Mouse (Mus musculus): ENCODE measurements around the gene Rab31. TPM values are rescaled to one million over a fixed set of nuclear protein-coding genes. Genes with fewer than 3 reads are reported as not detected.

The Rab31 gene
- 59.8 and 61.2 TPM in 2 replicates for polyA plus RNA-seq (2015; fragmentation: Nextera tagmentation; extraction: Ambion mirVana)

DNA sequence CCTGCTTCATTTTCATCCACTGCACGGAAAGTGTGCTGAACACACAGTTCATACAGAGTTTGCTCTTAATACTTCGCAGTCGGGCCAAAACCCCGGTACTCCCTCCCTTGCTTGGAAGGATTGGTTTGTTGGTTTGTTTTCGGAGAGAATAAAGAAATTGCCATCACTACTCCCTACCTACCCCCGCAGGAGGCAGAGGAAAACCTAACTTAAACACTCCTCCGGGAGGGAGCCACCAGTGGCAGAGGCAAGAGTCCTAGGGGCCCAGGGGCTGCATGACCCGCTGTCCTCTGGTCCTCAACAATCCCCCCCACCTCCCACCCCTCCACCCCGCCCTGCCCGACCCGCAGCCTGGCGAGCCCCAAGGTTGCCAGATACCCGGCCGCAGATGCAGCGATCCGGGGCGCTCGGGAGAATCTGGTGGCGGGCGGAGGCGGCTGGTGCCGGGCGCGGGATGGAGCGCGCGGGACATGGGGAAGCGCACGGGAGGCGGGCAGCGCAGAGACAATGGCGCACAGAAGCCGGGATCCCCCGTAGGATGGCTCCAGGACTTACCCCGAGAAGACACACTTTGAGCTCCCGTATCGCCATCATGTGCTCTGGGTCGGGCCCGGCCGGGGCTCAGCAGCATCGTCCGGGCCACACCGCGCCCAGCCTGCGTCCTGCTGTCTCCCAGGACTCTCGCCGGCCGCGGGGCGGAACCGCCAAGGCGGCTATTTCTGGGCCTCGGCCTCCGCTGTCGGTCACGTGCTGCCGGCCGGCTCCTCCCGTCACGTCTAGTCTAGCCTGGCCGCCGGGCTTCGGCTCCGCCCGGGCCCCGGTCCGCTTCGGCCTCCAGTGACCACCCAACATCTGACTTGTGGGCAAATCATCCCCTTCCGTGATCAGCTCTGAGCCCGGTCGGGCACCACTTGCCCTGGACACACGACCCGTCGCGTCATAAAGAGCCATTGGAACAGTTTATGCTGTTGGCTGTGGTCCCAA is at the start of gene Rab31:
Gene Rab31, minus strand, starts transcription at position 802 of the 984 bp plus-strand sequence.
- H3K9me3 ChIP-seq: no peaks in the 10 kb centered on the region
- H3K27me3 ChIP-seq: no peaks in the 10 kb centered on the region
- peak within 1 kb of the TSS; percentile 36 for H3K27ac ChIP-seq
- H3K4me2 ChIP-seq: peak within 1 kb of the TSS; percentile 85
- H3K9ac ChIP-seq: peak within 1 kb of the TSS; percentile 87
- H3K36me3 ChIP-seq: no peaks in the 10 kb centered on the region
- H3K4me1 ChIP-seq: peaks cover 36% of the 10 kb centered on the region
- peak; percentile 74 for ATAC-seq (ENCODE audit: insufficient number of reproducible peaks, insufficient read depth, low FRiP score, low TSS enrichment, low read depth)
- under 1% methylated on average over 70 of the region's 75 CpGs for WGBS
- H3K4me3 ChIP-seq: peak within 1 kb of the TSS; percentile 79

DNA sequence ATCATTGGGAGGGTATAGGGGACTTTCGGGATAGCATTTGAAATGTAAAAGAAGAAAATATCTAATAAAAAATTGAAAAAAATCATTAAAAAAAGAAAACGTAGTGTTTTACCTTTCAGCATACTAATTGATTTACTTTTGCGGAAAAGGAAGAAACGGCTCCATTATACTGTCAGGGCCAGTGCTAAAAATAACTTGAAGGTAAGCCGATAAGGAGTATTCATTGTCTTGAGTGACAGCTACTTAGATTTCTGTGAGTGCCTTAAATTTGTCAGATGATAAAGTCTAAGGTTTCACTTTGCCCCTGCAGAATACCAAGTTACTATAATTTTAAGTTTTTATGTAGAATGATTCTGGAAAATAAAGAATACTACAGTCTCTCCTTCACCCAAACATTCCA is 47.6 kb upstream of the Rab31 start:
- Histone ChIP-seq H3K4me1 (no peaks in the 10 kb centered on the region), H3K27ac (0 out of 2 replicates have a peak overlapping the region, but pooled peaks have one; percentile 24), H3K9me3 (no peaks in the 10 kb centered on the region), H3K9ac (no peak overlapping the region), H3K4me2 (no peak overlapping the region), H3K36me3 (peaks cover 74% of the 10 kb centered on the region), H3K4me3 (no peak overlapping the region), H3K27me3 (no peaks in the 10 kb centered on the region)
- no peak for ATAC-seq (ENCODE audit: insufficient number of reproducible peaks, insufficient read depth, low FRiP score, low TSS enrichment, low read depth)
- 75% methylated on average over 5 of the region's 5 CpGs for WGBS

DNA sequence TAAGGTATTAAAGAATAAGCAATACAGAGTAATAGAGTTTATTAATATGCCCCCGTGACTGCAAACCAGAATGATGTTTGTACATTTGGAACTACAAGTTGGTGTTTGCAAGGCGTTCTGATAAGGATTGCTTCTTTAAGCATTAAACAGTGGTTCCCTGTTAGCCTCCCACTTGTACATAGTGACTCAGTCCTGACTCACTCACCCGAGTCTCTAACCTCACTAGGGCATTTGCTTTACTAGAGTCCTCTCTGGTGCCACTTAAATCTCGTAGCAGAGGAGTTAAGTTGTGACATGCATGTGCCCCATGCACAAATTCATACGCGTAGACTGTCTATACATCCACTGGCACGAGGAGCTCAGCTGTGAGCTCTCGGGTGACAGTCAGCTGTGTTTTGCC is 41.2 kb upstream of the Rab31 start:
- no peak overlapping the region for H3K4me3 ChIP-seq
- no peak overlapping the region for H3K4me2 ChIP-seq
- H3K9ac ChIP-seq: no peak overlapping the region
- H3K9me3 ChIP-seq: no peaks in the 10 kb centered on the region
- H3K27ac ChIP-seq: no peak overlapping the region
- ATAC-seq (ENCODE audit: insufficient number of reproducible peaks, insufficient read depth, low FRiP score, low TSS enrichment, low read depth): no peak
- WGBS: 91% methylated on average over 8 of the region's 8 CpGs
- no peaks in the 10 kb centered on the region for H3K27me3 ChIP-seq
- H3K4me1 ChIP-seq: no peaks in the 10 kb centered on the region
- peaks cover 73% of the 10 kb centered on the region for H3K36me3 ChIP-seq

GRCm38 (mm10) chr17:65811032-65811431 is 38.5 kb upstream of the Rab31 start:
- H3K9ac ChIP-seq: no peak overlapping the region
- H3K4me3 ChIP-seq: no peak overlapping the region
- no peaks in the 10 kb centered on the region for H3K9me3 ChIP-seq
- H3K4me1 ChIP-seq: 0 out of 2 replicates have a peak, but pooled peaks cover under 1% of the 10 kb centered on the region
- H3K4me2 ChIP-seq: no peak overlapping the region
- H3K27ac ChIP-seq: no peak overlapping the region
- H3K27me3 ChIP-seq: no peaks in the 10 kb centered on the region
- peaks cover 53% of the 10 kb centered on the region for H3K36me3 ChIP-seq
- no peak for ATAC-seq (ENCODE audit: insufficient number of reproducible peaks, insufficient read depth, low FRiP score, low TSS enrichment, low read depth)
- 52% methylated on average over 5 of the region's 5 CpGs for WGBS

- H3K27ac ChIP-seq: no peak overlapping the region
- H3K4me1 ChIP-seq: 0 out of 2 replicates have a peak, but pooled peaks cover 3% of the 10 kb centered on the region
- WGBS: 80% methylated on average over 2 of the region's 2 CpGs
- H3K27me3 ChIP-seq: no peaks in the 10 kb centered on the region
- no peak overlapping the region for H3K9ac ChIP-seq
- no peaks in the 10 kb centered on the region for H3K9me3 ChIP-seq
- H3K4me2 ChIP-seq: no peak overlapping the region
- H3K4me3 ChIP-seq: no peak overlapping the region
- peaks cover 36% of the 10 kb centered on the region for H3K36me3 ChIP-seq
- ATAC-seq (ENCODE audit: insufficient number of reproducible peaks, insufficient read depth, low FRiP score, low TSS enrichment, low read depth): no peak
Measured at GRCm38 (mm10) chr17:65806416-65806815, 33.9 kb upstream of the Rab31 start.

- ATAC-seq (ENCODE audit: insufficient number of reproducible peaks, insufficient read depth, low FRiP score, low TSS enrichment, low read depth): no peak
- Histone ChIP-seq H3K36me3 (peaks cover 32% of the 10 kb centered on the region), H3K4me3 (no peak overlapping the region), H3K9me3 (no peaks in the 10 kb centered on the region), H3K4me2 (no peak overlapping the region), H3K4me1 (0 out of 2 replicates have a peak, but pooled peaks cover 3% of the 10 kb centered on the region), H3K27ac (no peak overlapping the region), H3K27me3 (no peaks in the 10 kb centered on the region), H3K9ac (no peak overlapping the region)
- WGBS: 78% methylated on average over 4 of the region's 4 CpGs
Measured at GRCm38 (mm10) chr17:65805966-65806365, 33.4 kb upstream of the Rab31 start.

DNA sequence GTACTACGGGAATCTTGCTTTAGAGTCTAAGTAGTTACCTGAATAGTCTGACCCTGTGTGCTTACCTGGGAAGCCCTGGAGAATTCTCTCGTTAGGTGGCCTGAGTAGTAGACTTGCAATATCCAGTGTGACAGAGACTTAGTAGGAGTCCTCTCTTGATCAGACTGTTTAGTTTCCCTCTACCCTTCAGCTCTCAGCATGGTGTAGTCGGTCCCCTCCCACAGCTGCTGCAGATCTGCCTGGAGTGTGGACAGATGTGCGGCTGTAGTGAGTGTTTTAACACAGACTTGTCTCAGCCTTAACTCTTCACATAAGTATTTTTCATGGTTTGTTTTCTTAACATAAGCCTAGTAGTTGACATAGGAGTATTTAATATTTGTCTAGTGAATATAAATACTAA is 29.5 kb upstream of the Rab31 start:
- Histone ChIP-seq H3K4me1 (peaks cover 6% of the 10 kb centered on the region; the same call in 1 of the 2 replicates), H3K9me3 (no peaks in the 10 kb centered on the region), H3K9ac (no peak overlapping the region), H3K4me2 (no peak overlapping the region), H3K4me3 (no peak overlapping the region), H3K27me3 (no peaks in the 10 kb centered on the region), H3K36me3 (peaks cover 22% of the 10 kb centered on the region), H3K27ac (no peak overlapping the region)
- no peak for ATAC-seq (ENCODE audit: insufficient number of reproducible peaks, insufficient read depth, low FRiP score, low TSS enrichment, low read depth)
- 77% methylated on average over 4 of the region's 4 CpGs for WGBS

DNA sequence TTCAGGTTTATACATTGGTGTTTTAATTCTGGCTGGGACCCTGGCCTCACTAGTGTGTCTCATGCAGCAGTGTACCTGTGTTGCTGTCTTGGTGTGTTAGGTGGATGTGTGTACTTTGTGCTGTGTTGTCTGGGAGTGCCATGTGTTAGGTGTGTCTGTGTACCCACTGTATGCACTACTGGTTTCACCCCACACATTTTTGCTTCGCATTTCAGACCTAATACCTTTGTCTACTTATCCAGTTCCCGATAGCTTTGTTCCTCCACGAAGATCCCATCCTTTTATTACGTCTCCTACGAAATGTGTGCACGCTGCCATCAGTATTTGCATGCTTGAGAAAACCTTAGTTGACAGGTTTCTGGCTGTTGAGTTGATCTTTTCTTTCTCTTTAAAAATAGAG is 27.9 kb upstream of the Rab31 start:
- Histone ChIP-seq H3K36me3 (peaks cover 18% of the 10 kb centered on the region), H3K9me3 (no peaks in the 10 kb centered on the region), H3K9ac (no peak overlapping the region), H3K4me3 (no peak overlapping the region), H3K4me2 (no peak overlapping the region), H3K4me1 (peaks cover 3% of the 10 kb centered on the region; the same call in 1 of the 2 replicates), H3K27ac (no peak overlapping the region), H3K27me3 (no peaks in the 10 kb centered on the region)
- WGBS: 90% methylated on average over 6 of the region's 6 CpGs
- no peak for ATAC-seq (ENCODE audit: insufficient number of reproducible peaks, insufficient read depth, low FRiP score, low TSS enrichment, low read depth)

GRCm38 (mm10) chr17:65799353-65799752 is 26.8 kb upstream of the Rab31 start:
- Histone ChIP-seq H3K27ac (no peak overlapping the region), H3K4me2 (no peak overlapping the region), H3K36me3 (peaks cover 19% of the 10 kb centered on the region; the same call in 1 of the 2 replicates), H3K27me3 (no peaks in the 10 kb centered on the region), H3K4me3 (no peak overlapping the region), H3K4me1 (peaks cover 3% of the 10 kb centered on the region; the same call in 1 of the 2 replicates), H3K9me3 (no peaks in the 10 kb centered on the region), H3K9ac (no peak overlapping the region)
- no peak for ATAC-seq (ENCODE audit: insufficient number of reproducible peaks, insufficient read depth, low FRiP score, low TSS enrichment, low read depth)
- 87% methylated on average over 1 of the region's 1 CpGs for WGBS

DNA sequence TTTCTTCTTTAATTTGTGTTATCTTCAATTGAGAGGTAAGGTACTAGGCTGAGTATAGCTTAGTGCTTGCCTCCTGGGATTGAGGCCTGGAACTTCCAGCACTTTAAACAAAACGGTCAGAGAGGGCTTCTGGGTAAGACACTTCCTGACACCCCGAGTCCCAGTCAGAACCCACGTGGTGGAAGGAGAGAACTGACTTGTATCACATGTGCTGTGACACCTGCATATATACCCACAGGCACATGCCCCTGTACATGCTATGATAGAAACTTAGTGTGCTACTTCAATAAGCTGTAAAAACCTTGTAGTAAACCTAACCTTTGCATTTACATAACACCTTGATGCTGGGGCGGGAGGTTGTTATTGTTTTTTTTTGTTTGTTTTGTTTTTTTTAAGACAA is 25.9 kb upstream of the Rab31 start:
- ATAC-seq (ENCODE audit: insufficient number of reproducible peaks, insufficient read depth, low FRiP score, low TSS enrichment, low read depth): no peak
- WGBS: 64% methylated on average over 4 of the region's 4 CpGs
- no peaks in the 10 kb centered on the region for H3K9me3 ChIP-seq

GRCm38 (mm10) chr17:65796056-65796455 is 23.5 kb upstream of the Rab31 start:
- ATAC-seq (ENCODE audit: insufficient number of reproducible peaks, insufficient read depth, low FRiP score, low TSS enrichment, low read depth): no peak
- Histone ChIP-seq H3K27ac (no peak overlapping the region; the same call in 1 of the 2 replicates), H3K9ac (no peak overlapping the region), H3K27me3 (no peaks in the 10 kb centered on the region), H3K4me1 (peaks cover 7% of the 10 kb centered on the region; the same call in 1 of the 2 replicates), H3K4me2 (no peak overlapping the region), H3K4me3 (no peak overlapping the region), H3K36me3 (peaks cover 8% of the 10 kb centered on the region; the same call in 1 of the 2 replicates), H3K9me3 (no peaks in the 10 kb centered on the region)
- WGBS: 87% methylated on average over 7 of the region's 7 CpGs

More for the DNA sequence above, 25.9 kb upstream of the Rab31 start:
- H3K4me3 ChIP-seq: no peak overlapping the region
- H3K4me1 ChIP-seq: peaks cover 3% of the 10 kb centered on the region; the same call in 1 of the 2 replicates
- H3K27ac ChIP-seq: no peak overlapping the region
- no peak overlapping the region for H3K4me2 ChIP-seq
- peaks cover 14% of the 10 kb centered on the region; the same call in 1 of the 2 replicates for H3K36me3 ChIP-seq
- H3K9ac ChIP-seq: no peak overlapping the region
- H3K27me3 ChIP-seq: no peaks in the 10 kb centered on the region
